Mouse (Mus musculus) embryonic facial prominence, embryonic 11.5 days (tissue): ENCODE measurements around the gene Cenpa. TPM values are rescaled to one million over a fixed set of nuclear protein-coding genes. Genes with fewer than 3 reads are reported as not detected.
"Not testable (repeated sequence)": the region's sequence is repeated elsewhere in the genome, so short reads cannot be mapped to it uniquely, and the experiment has no call there.

Source experiments
- ATAC-seq: fragments of 200-750 bp; cut with Nextera tagmentation; replicated peaks from 2 replicates; pipeline ENCODE4 v1.8.0; 2017; ENCODE audit warnings: low read depth; ENCODE audit not compliant: insufficient number of reproducible peaks, low FRiP score, low TSS enrichment
- DNase-seq: peaks from one replicate; pipeline ENCODE4 v3.0.0-alpha.2; 2015; ENCODE audit warnings: low spot score
- H3K27ac ChIP-seq: fragments of 300-500 bp; sonication (generic); replicated peaks from 2 replicates; pipeline ENCODE4 v1.5.1; 2014; ENCODE audit warnings: mild to moderate bottlenecking, low read depth, low read length, control low read depth
- H3K27me3 ChIP-seq: fragments of 300-500 bp; sonication (generic); 2 replicates; pipeline ENCODE4 v1.6.1; 2014; ENCODE audit warnings: mild to moderate bottlenecking, low read length, moderate library complexity, mixed read lengths; ENCODE audit not compliant: control insufficient read depth, insufficient read depth
- H3K36me3 ChIP-seq: fragments of 300-500 bp; sonication (generic); replicated peaks from 2 replicates; pipeline ENCODE4 v1.6.1; 2014; ENCODE audit warnings: low read depth, mild to moderate bottlenecking, low read length, moderate library complexity, mixed read lengths; ENCODE audit not compliant: control insufficient read depth, insufficient read depth
- H3K4me1 ChIP-seq: fragments of 300-500 bp; sonication (generic); 2 replicates; pipeline ENCODE4 v1.6.1; 2014; ENCODE audit warnings: low read length, mixed read lengths; ENCODE audit not compliant: control insufficient read depth, insufficient read depth
- H3K4me2 ChIP-seq: fragments of 300-500 bp; sonication (generic); 2 replicates; pipeline ENCODE4 v1.6.1; 2014; ENCODE audit warnings: low read depth, mild to moderate bottlenecking, control low read depth, low read length, moderate library complexity
- H3K4me3 ChIP-seq: fragments of 300-500 bp; sonication (generic); 2 replicates; pipeline ENCODE4 v1.5.1; 2014; ENCODE audit warnings: low read depth, low read length, control low read depth
- H3K9ac ChIP-seq: fragments of 300-500 bp; sonication (generic); replicated peaks from 2 replicates; pipeline ENCODE4 v1.6.1; 2014; ENCODE audit warnings: mild to moderate bottlenecking, control low read depth, low read length
- H3K9me3 ChIP-seq: fragments of 300-500 bp; sonication (generic); replicated peaks from 2 replicates; pipeline ENCODE4 v1.6.1; 2016; ENCODE audit warnings: mild to moderate bottlenecking, low read length, inconsistent platforms, mixed read lengths; ENCODE audit not compliant: control insufficient read depth
- WGBS: fragments of 180-500 bp; shearing (Covaris S2); extraction: QIAGEN DNeasy Blood & Tissue Kit; methylation state at CpG from one replicate; pipeline ENCODE4 v1.1.7; 2014; 5-methylcytosine and 5-hydroxymethylcytosine counted together
- polyA plus RNA-seq: library from polyadenylated mRNA; unstranded; fragments of >200 nt; fragmentation: Nextera tagmentation; extraction: Ambion mirVana; gene quantifications from 2 replicates; pipeline ENCODE4 v1.2.1, GENCODE M21; 2014

Cenpa gene
- polyA plus RNA-seq, 1 experiment from 2014 or later = 450 TPM

DNA sequence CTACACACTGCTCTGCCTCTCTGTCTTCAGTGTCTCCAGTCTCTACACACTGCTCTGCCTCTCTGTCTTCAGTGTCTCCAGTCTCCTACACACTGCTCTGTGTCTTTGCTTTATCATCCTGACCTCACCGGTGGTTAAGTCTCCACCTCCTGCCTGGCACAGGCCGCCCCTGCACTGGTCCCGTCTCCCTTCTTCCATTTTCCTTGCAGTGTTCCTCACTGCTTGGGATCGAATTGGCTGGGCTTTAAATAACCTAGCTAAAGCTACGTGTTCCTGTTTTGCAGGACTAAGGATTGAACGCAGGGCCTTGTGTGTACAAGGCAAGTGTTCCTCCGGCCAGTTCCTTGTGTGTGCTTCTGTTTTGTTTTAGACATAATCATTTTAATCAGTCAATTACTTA lies 3.5 kb downstream of the Cenpa start:
- no peaks in the 10 kb centered on the region for H3K27me3 ChIP-seq
- H3K9me3 ChIP-seq = no peaks in the 10 kb centered on the region
- no peak overlapping the region for H3K27ac ChIP-seq
- H3K4me1 ChIP-seq = no peaks in the 10 kb centered on the region
- DNase-seq = no peak
- 94% methylated on average over 7 of the region's 7 CpGs for WGBS
- ATAC-seq = no peak
- H3K4me3 ChIP-seq = no peak overlapping the region
- no peak overlapping the region for H3K9ac ChIP-seq
- H3K36me3 ChIP-seq = peaks cover 14% of the 10 kb centered on the region
- H3K4me2 ChIP-seq = no peak overlapping the region

DNA sequence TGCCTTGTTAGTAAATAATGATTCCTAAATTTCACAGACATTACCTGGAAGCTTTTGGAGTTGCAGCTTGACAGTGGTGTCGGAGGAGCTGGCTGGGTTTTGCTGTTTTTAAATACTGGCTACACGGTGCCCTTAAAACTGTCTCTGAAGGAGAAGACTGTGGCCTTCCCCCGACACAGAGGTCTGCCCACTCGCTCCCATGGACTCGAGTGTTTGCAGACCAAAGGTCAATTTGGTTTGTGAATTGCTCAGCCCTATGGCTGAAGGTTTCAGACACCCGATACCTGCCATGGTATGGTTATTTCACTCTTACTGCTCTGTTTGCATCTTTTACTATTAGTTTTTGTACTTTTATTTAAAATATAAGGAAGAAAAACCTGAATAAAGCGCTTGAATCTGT lies 7.4 kb downstream of the Cenpa start:
- peaks cover 17% of the 10 kb centered on the region for H3K36me3 ChIP-seq

DNA sequence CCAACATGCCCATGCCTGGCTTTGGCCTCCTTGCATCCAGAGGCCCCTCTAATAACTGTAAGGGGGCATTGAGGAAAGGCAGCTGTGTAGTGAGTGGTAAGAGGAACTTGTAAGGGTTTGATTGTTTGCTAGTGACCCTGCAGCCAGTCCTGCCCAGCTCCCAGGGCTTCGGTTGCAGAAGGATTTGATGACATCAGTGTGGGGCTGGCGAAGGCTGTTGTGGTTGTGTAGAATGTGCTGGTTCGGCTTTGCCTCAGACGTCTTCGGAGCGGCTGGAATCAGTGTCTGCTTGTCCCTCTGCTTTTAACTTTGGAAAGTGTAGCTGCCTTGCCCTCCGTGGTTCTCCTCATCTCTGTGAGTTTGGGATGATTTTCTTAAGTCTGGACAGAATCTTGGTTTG lies 10.2 kb downstream of the Cenpa start:
- Histone ChIP-seq H3K36me3 (peaks cover 14% of the 10 kb centered on the region), H3K9me3 (no peaks in the 10 kb centered on the region), H3K4me2 (no peak overlapping the region), H3K27me3 (no peaks in the 10 kb centered on the region), H3K4me1 (no peaks in the 10 kb centered on the region), H3K27ac (no peak overlapping the region), H3K4me3 (no peak overlapping the region), H3K9ac (no peak overlapping the region)
- DNase-seq (no peak), ATAC-seq (no peak)
- 92% methylated on average over 7 of the region's 7 CpGs for WGBS

More for the DNA sequence above, 7.4 kb downstream of the Cenpa start:
- whole genome bisulfite sequencing = 80% methylated on average over 7 of the region's 7 CpGs
- H3K4me2 ChIP-seq = no peak overlapping the region
- DNase-seq (no peak), ATAC-seq (no peak)
- no peaks in the 10 kb centered on the region for H3K27me3 ChIP-seq
- no peak overlapping the region for H3K4me3 ChIP-seq
- no peak overlapping the region for H3K9ac ChIP-seq
- no peak overlapping the region for H3K27ac ChIP-seq
- no peaks in the 10 kb centered on the region for H3K9me3 ChIP-seq
- H3K4me1 ChIP-seq = no peaks in the 10 kb centered on the region

DNA sequence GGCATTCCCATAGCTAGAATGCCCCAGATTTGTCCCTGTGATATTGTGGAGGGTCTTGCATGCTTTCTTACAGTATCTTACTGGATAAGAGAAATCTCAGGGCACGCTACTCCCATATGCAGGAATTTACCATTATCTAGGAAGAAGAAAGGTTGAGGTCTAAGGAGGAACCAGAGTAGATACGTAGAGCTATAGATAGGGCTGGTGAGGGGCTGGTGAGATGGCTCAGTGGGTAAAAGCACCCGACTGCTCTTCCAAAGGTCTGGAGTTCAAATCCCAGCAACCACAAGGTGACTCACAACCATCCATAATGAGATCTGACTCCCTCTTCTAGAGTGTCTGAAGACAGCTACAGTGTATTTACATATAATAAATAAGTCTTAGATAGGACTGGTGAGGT lies 11.5 kb downstream of the Cenpa start:
- H3K27me3 ChIP-seq, H3K4me3 ChIP-seq, ATAC-seq, DNase-seq, H3K27ac ChIP-seq, H3K4me2 ChIP-seq, H3K4me1 ChIP-seq, H3K9ac ChIP-seq, H3K9me3 ChIP-seq: not testable (repeated sequence)
- WGBS = 96% methylated on average over 3 of the region's 3 CpGs
- H3K36me3 ChIP-seq = peaks cover 12% of the 10 kb centered on the region

DNA sequence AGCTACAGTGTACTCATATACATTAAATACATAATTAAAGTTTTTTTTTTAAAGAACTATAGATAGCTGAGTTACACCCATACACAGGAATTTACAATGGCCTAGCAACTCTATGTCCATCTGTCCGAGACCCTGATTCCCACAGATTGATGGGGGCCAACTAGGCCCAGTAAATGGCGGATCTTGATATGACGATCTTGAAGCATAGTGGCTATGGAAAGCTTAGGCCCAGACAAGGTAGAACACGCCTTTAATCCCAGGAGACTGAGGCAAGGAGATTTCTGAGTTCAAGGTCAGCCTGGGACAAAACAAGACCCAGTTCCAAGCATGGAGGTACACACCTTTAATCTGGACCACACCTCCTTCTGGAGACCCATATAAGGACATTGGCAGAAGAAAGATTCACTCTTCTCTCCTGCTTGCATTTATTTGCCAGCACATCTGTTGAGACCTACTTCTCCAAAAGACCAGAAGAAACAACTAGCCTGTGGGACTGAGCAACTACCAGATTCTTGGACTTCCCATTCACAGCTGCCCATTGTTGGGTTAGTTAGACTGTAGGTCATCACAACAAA lies 12.2 kb downstream of the Cenpa start:
- ATAC-seq = no peak
- Histone ChIP-seq H3K4me2 (no peak overlapping the region), H3K4me3 (no peak overlapping the region), H3K36me3 (peaks cover 8% of the 10 kb centered on the region; the same call in 1 of the 2 replicates), H3K9ac (no peak overlapping the region), H3K27ac (no peak overlapping the region), H3K27me3 (no peaks in the 10 kb centered on the region), H3K9me3 (no peaks in the 10 kb centered on the region), H3K4me1 (no peaks in the 10 kb centered on the region)
- 89% methylated on average over 4 of the region's 4 CpGs for WGBS
- no peak for DNase-seq

DNA sequence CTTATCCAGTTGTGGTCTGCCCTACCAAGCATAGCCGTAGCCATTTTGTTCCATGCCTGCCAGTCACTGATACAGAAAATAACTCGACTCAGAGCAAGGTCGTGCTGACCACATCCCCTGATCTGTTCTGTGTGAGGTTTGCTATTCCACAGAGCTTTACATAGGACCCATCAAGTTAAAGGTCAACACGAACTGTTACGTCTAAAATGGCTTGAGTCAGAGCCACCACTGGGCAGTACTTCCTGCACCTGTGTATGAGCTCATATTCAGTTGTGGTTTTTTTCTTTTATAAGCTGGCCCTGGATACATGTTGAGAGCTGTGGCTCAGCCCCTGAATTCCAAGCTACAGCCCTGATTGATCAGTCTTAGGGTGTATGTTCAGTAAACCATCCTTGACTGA lies 13.0 kb downstream of the Cenpa start:
- H3K27me3 ChIP-seq = no peaks in the 10 kb centered on the region
- no peak overlapping the region for H3K4me2 ChIP-seq
- H3K36me3 ChIP-seq = 0 out of 2 replicates have a peak, but pooled peaks cover 4% of the 10 kb centered on the region
- no peak overlapping the region for H3K4me3 ChIP-seq
- WGBS = 83% methylated on average over 5 of the region's 5 CpGs
- DNase-seq (no peak), ATAC-seq (no peak)
- no peaks in the 10 kb centered on the region for H3K4me1 ChIP-seq
- H3K9ac ChIP-seq = no peak overlapping the region
- H3K27ac ChIP-seq = no peak overlapping the region
- no peaks in the 10 kb centered on the region for H3K9me3 ChIP-seq

DNA sequence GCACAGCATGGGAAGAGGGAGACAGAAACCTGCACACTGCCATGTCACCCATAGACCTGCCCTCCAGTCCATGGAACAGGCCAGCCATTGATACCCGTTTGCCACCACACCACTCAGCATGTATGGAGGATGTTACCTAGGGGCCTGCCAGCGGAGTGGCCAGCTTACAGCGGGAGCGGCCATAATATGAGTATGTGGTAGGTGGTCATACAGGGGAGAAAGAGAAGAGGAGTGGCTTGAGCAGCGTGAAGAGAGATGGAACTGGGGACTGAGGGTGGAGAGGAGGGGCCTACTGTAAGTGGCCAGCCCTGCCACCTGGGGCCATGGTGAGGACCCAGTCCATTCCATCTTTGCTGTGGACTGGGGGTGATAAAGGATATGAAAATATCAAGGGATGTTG lies 15.4 kb downstream of the Cenpa start:
- Histone ChIP-seq H3K9ac (no peak overlapping the region), H3K4me2 (no peak overlapping the region), H3K36me3 (no peaks in the 10 kb centered on the region), H3K9me3 (no peaks in the 10 kb centered on the region), H3K4me1 (no peaks in the 10 kb centered on the region), H3K27ac (no peak overlapping the region), H3K4me3 (no peak overlapping the region), H3K27me3 (no peaks in the 10 kb centered on the region)
- DNase-seq = no peak
- WGBS = 87% methylated on average over 5 of the region's 5 CpGs
- no peak for ATAC-seq

DNA sequence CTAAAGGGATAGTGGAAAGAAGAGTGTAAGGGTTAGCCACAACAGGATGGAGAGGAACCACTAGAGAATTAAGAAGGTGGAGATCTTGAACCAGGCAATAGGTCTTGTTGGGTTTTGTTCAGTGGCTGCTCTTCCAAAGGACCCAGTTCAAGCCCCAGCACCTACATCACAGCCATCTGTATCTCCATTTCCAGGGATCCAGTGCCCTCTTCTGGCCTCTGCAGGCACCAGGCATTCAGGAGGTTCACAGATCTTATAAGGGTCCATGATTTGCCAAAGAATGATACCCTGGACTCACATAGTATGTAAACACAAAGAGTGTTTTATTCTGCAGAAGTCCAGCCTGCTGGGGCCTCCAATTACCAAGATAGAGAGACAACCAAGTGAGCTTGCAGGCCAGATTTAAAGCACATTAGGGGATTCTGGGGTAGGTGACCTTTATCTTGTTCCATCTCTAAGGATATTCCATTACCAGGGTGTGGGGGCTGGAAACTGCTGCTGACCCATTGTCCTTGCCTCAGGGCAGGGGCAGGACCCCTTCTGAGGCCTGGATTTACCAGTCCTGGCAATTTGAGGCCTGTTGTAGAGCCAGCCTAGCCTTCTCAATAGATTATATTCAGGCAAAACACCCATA lies 16.5 kb downstream of the Cenpa start:
- no peak for DNase-seq
- H3K27me3 ChIP-seq = no peaks in the 10 kb centered on the region

More for the DNA sequence above, 16.5 kb downstream of the Cenpa start:
- H3K36me3 ChIP-seq = no peaks in the 10 kb centered on the region
- no peak overlapping the region for H3K9ac ChIP-seq
- no peaks in the 10 kb centered on the region for H3K4me1 ChIP-seq
- H3K9me3 ChIP-seq = no peaks in the 10 kb centered on the region
- H3K27ac ChIP-seq = no peak overlapping the region
- ATAC-seq = no peak
- H3K4me3 ChIP-seq = no peak overlapping the region
- H3K4me2 ChIP-seq = no peak overlapping the region
